In genomic region chr1:130085910-130086309, GRCm38 (mm10) we compare ENCODE assay signal across 24 mouse cellular contexts.
DNase-seq lines count a peak whose midpoint lies in the region; ATAC-seq and TF ChIP-seq lines count a peak whose summit lies in the region.
"Had no signal": no experiment of that assay in that cellular context is flagged by ENCODE, and none has a peak within 500 bp of the region (broad histone marks: within the 10 kb centered on the region; RNA-seq: fewer than 3 reads in every experiment).

No protein-coding gene starts in this region.

- H3K4me1 ChIP-seq in lung, embryonic 15.5 days = no peaks in the 10 kb centered on the region
- no peaks in the 10 kb centered on the region for H3K4me1 ChIP-seq in heart, adult 2 months (ENCODE audit: control insufficient read depth, insufficient read depth, low read length)
- no peaks in the 10 kb centered on the region for H3K4me1 ChIP-seq in forebrain, embryonic 10.5 days
- H3K4me1 ChIP-seq: embryonic facial prominence, embryonic 12.5 days; embryonic facial prominence, embryonic 15.5 days; forebrain, embryonic 12.5 days; forebrain, embryonic 15.5 days; heart, embryonic 10.5 days; heart, embryonic 13.5 days had no signal

- TF ChIP-seq EP300 in heart, adult 2 months (IDR thresholded peaks at IDR 0.05; ENCODE audit: insufficient read depth, low read depth, low read length) = no peak

- ATAC-seq in lung, embryonic 15.5 days (ENCODE audit: borderline replicate concordance, extremely low read depth, low FRiP score, low TSS enrichment) = peak; percentile 42; the same call in 1 of the 2 replicates
- ATAC-seq: forebrain, embryonic 15.5 days had no signal

- no peak for TF ChIP-seq POLR2A in heart, adult 2 months (IDR thresholded peaks at IDR 0.05; ENCODE audit: insufficient read depth, low read depth, low read length)

- H3K4me2 ChIP-seq in lung, embryonic 15.5 days = no peak overlapping the region
- H3K4me2 ChIP-seq: embryonic facial prominence, embryonic 12.5 days; embryonic facial prominence, embryonic 15.5 days; forebrain, embryonic 12.5 days; forebrain, embryonic 15.5 days; heart, embryonic 13.5 days; hindbrain, embryonic 14.5 days had no signal

- H3K27me3 ChIP-seq in lung, embryonic 15.5 days = no peaks in the 10 kb centered on the region
- no peaks in the 10 kb centered on the region for H3K27me3 ChIP-seq in heart, adult 2 months (ENCODE audit: control insufficient read depth, insufficient read depth, low read length)
- H3K27me3 ChIP-seq in forebrain, embryonic 10.5 days (ENCODE audit: poor library complexity, severe bottlenecking) = no peaks in the 10 kb centered on the region
- H3K27me3 ChIP-seq: embryonic facial prominence, embryonic 12.5 days; embryonic facial prominence, embryonic 15.5 days; forebrain, embryonic 12.5 days; forebrain, embryonic 15.5 days; heart, embryonic 13.5 days had no signal

- intact Hi-C loops in heart, adult 2 months (cut with DNase I) = no loop called here

- no peaks in the 10 kb centered on the region for H3K9me3 ChIP-seq in lung, embryonic 15.5 days
- no peaks in the 10 kb centered on the region for H3K9me3 ChIP-seq in forebrain, embryonic 10.5 days
- H3K9me3 ChIP-seq: embryonic facial prominence, embryonic 12.5 days; embryonic facial prominence, embryonic 15.5 days; forebrain, embryonic 12.5 days; forebrain, embryonic 15.5 days; heart, embryonic 10.5 days; heart, embryonic 13.5 days had no signal

- no peak overlapping the region for H3K4me3 ChIP-seq in lung, embryonic 15.5 days
- H3K4me3 ChIP-seq in layer of hippocampus, adult 2 months = no peak overlapping the region
- no peak overlapping the region for H3K4me3 ChIP-seq in heart, adult 2 months
- H3K4me3 ChIP-seq in forebrain, embryonic 10.5 days = no peak overlapping the region
- H3K4me3 ChIP-seq: embryonic facial prominence, embryonic 12.5 days; embryonic facial prominence, embryonic 15.5 days; forebrain, embryonic 12.5 days; forebrain, embryonic 15.5 days; heart, embryonic 10.5 days; heart, embryonic 13.5 days had no signal

- WGBS in lung, embryonic 15.5 days = 43% methylated on average over 2 of the region's 2 CpGs
- WGBS in heart, adult 2 months = 74% methylated on average over 2 of the region's 2 CpGs
- WGBS in forebrain, embryonic 10.5 days = 90% methylated on average over 2 of the region's 2 CpGs

- no peak overlapping the region for H3K27ac ChIP-seq in lung, embryonic 15.5 days
- peak overlapping the region; percentile 76 for H3K27ac ChIP-seq in layer of hippocampus, adult 2 months
- H3K27ac ChIP-seq in heart, adult 2 months = no peak overlapping the region
- no peak overlapping the region for H3K27ac ChIP-seq in forebrain, embryonic 10.5 days
- H3K27ac ChIP-seq: embryonic facial prominence, embryonic 12.5 days; embryonic facial prominence, embryonic 15.5 days; forebrain, embryonic 12.5 days; forebrain, embryonic 15.5 days; heart, embryonic 10.5 days; heart, embryonic 13.5 days; hindbrain, embryonic 14.5 days had no signal

- H3K9ac ChIP-seq in lung, embryonic 15.5 days = no peak overlapping the region
- H3K9ac ChIP-seq in heart, adult 2 months (ENCODE audit: low read depth, low read length) = no peak overlapping the region
- H3K9ac ChIP-seq: embryonic facial prominence, embryonic 12.5 days; embryonic facial prominence, embryonic 15.5 days; forebrain, embryonic 12.5 days; forebrain, embryonic 15.5 days; heart, embryonic 13.5 days; hindbrain, embryonic 14.5 days had no signal

- no peaks in the 10 kb centered on the region for H3K36me3 ChIP-seq in lung, embryonic 15.5 days
- H3K36me3 ChIP-seq in heart, adult 2 months (ENCODE audit: control insufficient read depth, insufficient read depth, low read length) = no peaks in the 10 kb centered on the region
- no peaks in the 10 kb centered on the region for H3K36me3 ChIP-seq in forebrain, embryonic 10.5 days (replicated peaks)
- H3K36me3 ChIP-seq: embryonic facial prominence, embryonic 12.5 days; embryonic facial prominence, embryonic 15.5 days; forebrain, embryonic 12.5 days; forebrain, embryonic 15.5 days; heart, embryonic 10.5 days; heart, embryonic 13.5 days had no signal

- peak; percentile 24 for DNase-seq in layer of hippocampus, adult 11-12 months (ENCODE audit: low spot score)
- DNase-seq in layer of hippocampus, postnatal 25 days (ENCODE audit: extremely low spot score in 1 of 2, low spot score in 1 of 2) = no peak
- DNase-seq in lung, postnatal 36 days = no peak
- peak; percentile 33 to 38 for DNase-seq in layer of hippocampus, adult 2 months (ENCODE audit: low spot score in 2 of 2)
- peak; percentile 55 for DNase-seq in layer of hippocampus, adult 9-11 months
- DNase-seq in heart, adult 2 months = no peak
- DNase-seq in forebrain, embryonic 10.5 days (ENCODE audit: extremely low spot score, low spot score) = no peak
- DNase-seq: adrenal gland, postnatal 10 days; adrenal gland, postnatal 36 days; cerebellum, adult 2 months; cerebellum, adult 9-11 months; cerebellum, postnatal 25 days; gastrocnemius, postnatal 25 days; heart, adult 18-20 months; heart, postnatal 14 days; heart, postnatal 4 days had no signal

- TF ChIP-seq CTCF in layer of hippocampus, adult 2 months (conservative IDR thresholded peaks at IDR 0.05) = no peak
- no peak for TF ChIP-seq CTCF in heart, adult 2 months (IDR thresholded peaks at IDR 0.05)

- H3K79me2 ChIP-seq in heart, adult 2 months (replicated peaks; ENCODE audit: control insufficient read depth, insufficient read depth, low read length) = no peaks in the 10 kb centered on the region

Comparison
In these comparisons a context has a peak if more than half of its experiments do, and no peak if none do; other contexts are left out.
1. DNase-seq: peak in layer of hippocampus, adult 11-12 months (single experiment), layer of hippocampus, adult 2 months (2 of 2) and layer of hippocampus, adult 9-11 months (single experiment); none in layer of hippocampus, postnatal 25 days (0 of 2), lung, postnatal 36 days (single experiment), heart, adult 2 months (0 of 2) and forebrain, embryonic 10.5 days (single experiment).